Mouse (Mus musculus): ENCODE data around the gene Fam181b.

- TF ChIP-seq CTCF (IDR thresholded peaks at IDR 0.05): no peak
- no peak for TF ChIP-seq EP300 (IDR thresholded peaks at IDR 0.05; ENCODE audit: insufficient read depth, low read depth, low read length)
- no peak for TF ChIP-seq POLR2A (IDR thresholded peaks at IDR 0.05; ENCODE audit: insufficient read depth, low read depth, low read length)
These were observed 3.2 kb upstream of the Fam181b start for GRCm38 (mm10) chr7:93076435-93076960.
